Mouse (Mus musculus): ENCODE data around the gene Rara.

DNA sequence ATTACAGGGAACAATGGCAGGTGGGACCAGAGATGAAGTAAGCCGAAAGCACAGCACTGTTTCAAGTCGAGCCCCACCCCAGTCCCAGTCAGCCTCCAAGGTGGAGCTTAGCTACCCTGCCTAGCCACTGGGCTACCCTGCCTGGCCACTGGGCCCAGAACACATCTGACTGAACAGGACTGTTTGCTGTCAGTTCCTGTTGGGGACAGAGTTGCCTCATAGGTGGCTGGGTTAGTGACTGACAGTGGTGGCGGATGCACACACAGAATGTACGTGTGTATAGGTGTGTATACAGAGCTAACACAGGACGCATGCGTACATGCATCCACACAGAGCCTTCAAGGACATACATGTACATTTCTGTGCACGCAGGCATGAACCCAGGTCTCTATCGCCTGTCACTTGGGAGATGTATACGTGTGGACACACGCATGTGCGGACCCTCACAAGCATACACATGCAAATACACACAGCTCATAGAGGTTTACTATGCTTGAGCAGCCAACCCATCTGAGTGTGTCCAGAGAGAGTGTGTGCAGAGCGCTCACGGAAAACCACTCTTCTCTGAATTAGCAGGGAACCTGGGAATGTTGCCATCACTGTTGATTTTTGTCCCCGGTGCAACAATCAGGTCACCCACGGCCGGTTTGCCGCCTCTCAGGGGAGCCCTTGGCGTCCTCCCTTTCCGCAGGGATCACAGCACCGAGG, 53.8 kb downstream of the Rara start:
- TF ChIP-seq CTCF (IDR thresholded peaks at IDR 0.05; ENCODE audit: low read depth) (no peak), EP300 (optimal IDR thresholded peaks at IDR 0.05) (no peak)

Data from stomach, postnatal 0 days (tissue).